Mouse (Mus musculus) embryonic facial prominence, embryonic 13.5 days (tissue): ENCODE measurements at regions not wholly inside any gene's neighbourhood (a gene's known extent, or its start where the extent isn't known, plus 50 kb on each side); places are given as distances from the start of the nearest gene placed in this dataset.

Experiments used
- ATAC-seq: fragments of 200-750 bp; cut with Nextera tagmentation; 2 replicates; pipeline ENCODE4 v1.8.0; 2017; ENCODE audit warnings: low read depth; ENCODE audit not compliant: insufficient number of reproducible peaks, insufficient read depth, low FRiP score, low TSS enrichment
- H3K27ac ChIP-seq: fragments of 300-500 bp; sonication (generic); 2 replicates; pipeline ENCODE4 v1.5.1; 2015; ENCODE audit warnings: moderate library complexity, mild to moderate bottlenecking, inconsistent platforms
- H3K27me3 ChIP-seq: fragments of 300-500 bp; sonication (generic); 2 replicates; pipeline ENCODE4 v1.6.1; 2015; ENCODE audit warnings: mild to moderate bottlenecking, inconsistent platforms
- H3K36me3 ChIP-seq: fragments of 300-500 bp; sonication (generic); 2 replicates; pipeline ENCODE4 v1.6.1; 2015; ENCODE audit warnings: mild to moderate bottlenecking, inconsistent platforms
- H3K4me1 ChIP-seq: fragments of 300-500 bp; sonication (generic); 2 replicates; pipeline ENCODE4 v1.6.1; 2015; ENCODE audit warnings: inconsistent platforms
- H3K4me2 ChIP-seq: fragments of 300-500 bp; sonication (generic); 2 replicates; pipeline ENCODE4 v1.6.1; 2015; ENCODE audit warnings: moderate library complexity, mild to moderate bottlenecking, inconsistent platforms
- H3K4me3 ChIP-seq: fragments of 300-500 bp; sonication (generic); 2 replicates; pipeline ENCODE4 v1.5.1; 2015; ENCODE audit warnings: mild to moderate bottlenecking, inconsistent platforms
- H3K9ac ChIP-seq: fragments of 300-500 bp; sonication (generic); 2 replicates; pipeline ENCODE4 v1.6.1; 2015; ENCODE audit warnings: mild to moderate bottlenecking, inconsistent platforms
- H3K9me3 ChIP-seq: fragments of 300-500 bp; sonication (generic); 2 replicates; pipeline ENCODE4 v1.6.1; 2016; ENCODE audit warnings: inconsistent platforms
- WGBS: fragments of 180-500 bp; shearing (Covaris S2); methylation state at CpG from one replicate; pipeline ENCODE4 v1.1.7; 2015; ENCODE audit warnings: mixed read lengths; 5-methylcytosine and 5-hydroxymethylcytosine counted together

- WGBS = 59% methylated on average over 8 of the region's 8 CpGs
- Histone ChIP-seq H3K4me1 (no peaks in the 10 kb centered on the region), H3K36me3 (no peaks in the 10 kb centered on the region), H3K27ac (no peak overlapping the region), H3K4me3 (no peak overlapping the region), H3K9me3 (no peaks in the 10 kb centered on the region), H3K4me2 (no peak overlapping the region), H3K27me3 (no peaks in the 10 kb centered on the region), H3K9ac (0 out of 2 replicates have a peak overlapping the region, but pooled peaks have one; percentile 11)
- ATAC-seq = no peak
These were observed 388.6 kb upstream of the Gm11114 start for GRCm38 (mm10) chr9:84923966-84924365.

GRCm38 (mm10) chr9:84936291-84937055, 376.1 kb upstream of the Gm11114 start:
- Histone ChIP-seq H3K4me3 (no peak overlapping the region), H3K27ac (no peak overlapping the region), H3K9me3 (no peaks in the 10 kb centered on the region), H3K4me2 (no peak overlapping the region), H3K36me3 (no peaks in the 10 kb centered on the region), H3K4me1 (no peaks in the 10 kb centered on the region), H3K27me3 (no peaks in the 10 kb centered on the region), H3K9ac (no peak overlapping the region)
- WGBS = 76% methylated on average over 2 of the region's 2 CpGs
- no peak for ATAC-seq

- Histone ChIP-seq H3K27ac (no peak overlapping the region), H3K9me3 (no peaks in the 10 kb centered on the region), H3K4me3 (no peak overlapping the region), H3K4me1 (no peaks in the 10 kb centered on the region), H3K4me2 (no peak overlapping the region), H3K36me3 (no peaks in the 10 kb centered on the region), H3K27me3 (no peaks in the 10 kb centered on the region), H3K9ac (no peak overlapping the region)
- ATAC-seq = no peak
- 93% methylated on average over 11 of the region's 11 CpGs for WGBS
These were observed 345.9 kb upstream of the Gm11114 start for GRCm38 (mm10) chr9:84966558-84967154.

- H3K4me1 ChIP-seq = no peaks in the 10 kb centered on the region
- no peak overlapping the region for H3K9ac ChIP-seq
- H3K4me2 ChIP-seq = no peak overlapping the region
- no peaks in the 10 kb centered on the region for H3K27me3 ChIP-seq
- H3K27ac ChIP-seq = no peak overlapping the region
- ATAC-seq = no peak
- H3K36me3 ChIP-seq = no peaks in the 10 kb centered on the region
- no peak overlapping the region for H3K4me3 ChIP-seq
- 81% methylated on average over 3 of the region's 3 CpGs for WGBS
- H3K9me3 ChIP-seq = no peaks in the 10 kb centered on the region
These were observed 342.5 kb upstream of the Gm11114 start for GRCm38 (mm10) chr9:84969975-84970608.

GRCm38 (mm10) chr9:84977470-84977869, 335.1 kb upstream of the Gm11114 start:
- Histone ChIP-seq H3K4me3 (no peak overlapping the region), H3K4me2 (no peak overlapping the region), H3K36me3 (no peaks in the 10 kb centered on the region), H3K9me3 (no peaks in the 10 kb centered on the region), H3K27me3 (no peaks in the 10 kb centered on the region), H3K9ac (no peak overlapping the region), H3K27ac (no peak overlapping the region), H3K4me1 (no peaks in the 10 kb centered on the region)
- WGBS = 81% methylated on average over 5 of the region's 5 CpGs
- ATAC-seq = no peak

GRCm38 (mm10) chr9:85003414-85003813, 309.2 kb upstream of the Gm11114 start:
- Histone ChIP-seq H3K9me3 (no peaks in the 10 kb centered on the region), H3K27me3 (no peaks in the 10 kb centered on the region), H3K4me2 (no peak overlapping the region), H3K36me3 (no peaks in the 10 kb centered on the region), H3K9ac (no peak overlapping the region), H3K4me1 (no peaks in the 10 kb centered on the region), H3K4me3 (no peak overlapping the region), H3K27ac (no peak overlapping the region)
- ATAC-seq = no peak
- 24% methylated on average over 1 of the region's 1 CpGs for WGBS

GRCm38 (mm10) chr9:85011361-85011760, 301.2 kb upstream of the Gm11114 start:
- Histone ChIP-seq H3K4me2 (no peak overlapping the region), H3K36me3 (no peaks in the 10 kb centered on the region), H3K9ac (no peak overlapping the region), H3K27me3 (no peaks in the 10 kb centered on the region), H3K4me3 (no peak overlapping the region), H3K9me3 (no peaks in the 10 kb centered on the region), H3K27ac (no peak overlapping the region), H3K4me1 (no peaks in the 10 kb centered on the region)
- 46% methylated on average over 1 of the region's 1 CpGs for WGBS
- ATAC-seq = no peak

- Histone ChIP-seq H3K27me3 (no peaks in the 10 kb centered on the region), H3K9me3 (no peaks in the 10 kb centered on the region), H3K4me3 (no peak overlapping the region), H3K9ac (no peak overlapping the region), H3K4me1 (no peaks in the 10 kb centered on the region), H3K27ac (no peak overlapping the region), H3K4me2 (no peak overlapping the region), H3K36me3 (no peaks in the 10 kb centered on the region)
- WGBS = 64% methylated on average over 2 of the region's 2 CpGs
- no peak for ATAC-seq
These were observed 264.2 kb upstream of the Gm11114 start for GRCm38 (mm10) chr9:85048112-85048978.

GRCm38 (mm10) chr9:85052526-85052925, 260.0 kb upstream of the Gm11114 start:
- Histone ChIP-seq H3K27me3 (no peaks in the 10 kb centered on the region), H3K4me2 (no peak overlapping the region), H3K9ac (no peak overlapping the region), H3K4me1 (no peaks in the 10 kb centered on the region), H3K9me3 (no peaks in the 10 kb centered on the region), H3K36me3 (no peaks in the 10 kb centered on the region), H3K27ac (no peak overlapping the region), H3K4me3 (no peak overlapping the region)
- no peak for ATAC-seq
- WGBS = 82% methylated on average over 4 of the region's 4 CpGs

- no peak overlapping the region for H3K4me3 ChIP-seq
- 75% methylated on average over 5 of the region's 5 CpGs for WGBS
- no peak overlapping the region for H3K27ac ChIP-seq
- H3K4me1 ChIP-seq = no peaks in the 10 kb centered on the region
- no peak overlapping the region for H3K4me2 ChIP-seq
- no peaks in the 10 kb centered on the region for H3K36me3 ChIP-seq
- no peak for ATAC-seq
- no peaks in the 10 kb centered on the region for H3K27me3 ChIP-seq
- H3K9me3 ChIP-seq = no peaks in the 10 kb centered on the region
- no peak overlapping the region for H3K9ac ChIP-seq
These were observed 232.6 kb upstream of the Gm11114 start for GRCm38 (mm10) chr9:85079975-85080374.

GRCm38 (mm10) chr9:85088556-85089338, 223.8 kb upstream of the Gm11114 start:
- Histone ChIP-seq H3K36me3 (no peaks in the 10 kb centered on the region), H3K27ac (no peak overlapping the region), H3K4me2 (no peak overlapping the region), H3K27me3 (no peaks in the 10 kb centered on the region), H3K4me3 (no peak overlapping the region), H3K9me3 (no peaks in the 10 kb centered on the region), H3K4me1 (no peaks in the 10 kb centered on the region), H3K9ac (no peak overlapping the region)
- no peak for ATAC-seq
- 86% methylated on average over 6 of the region's 6 CpGs for WGBS
